Mouse (Mus musculus) CH12.LX (cell line): Measurements from ENCODE around the gene Ptprr.

Experiments used
- CHD1 ChIP-seq: IDR thresholded peaks from 2 replicates; pipeline ENCODE4 v1.6.1; 2012; ENCODE audit warnings: low read depth, low read length, improper control_type of control experiment, inconsistent platforms
- CTCF ChIP-seq, 2 experiments: IDR thresholded peaks in 1 of 2; conservative IDR thresholded peaks in 1 of 2; 2 replicates each; pipeline ENCODE4 v1.5.1; 2011 to 2012; ENCODE audit warnings: low read depth in 2 of 2, low read length in 2 of 2, improper control_type of control experiment in 1 of 2, inconsistent platforms in 1 of 2, mild to moderate bottlenecking in 1 of 2, moderate library complexity in 1 of 2
- POLR2A ChIP-seq: IDR thresholded peaks from 2 replicates; pipeline ENCODE4 v1.6.1; 2011; ENCODE audit warnings: low read depth, mild to moderate bottlenecking, improper control_type of control experiment, low read length
- ZC3H11A ChIP-seq: IDR thresholded peaks from 2 replicates; pipeline ENCODE4 v1.6.1; 2012; ENCODE audit warnings: low read depth, mild to moderate bottlenecking, inconsistent platforms, low read length, improper control_type of control experiment
- ZMIZ1 ChIP-seq: IDR thresholded peaks from 2 replicates; pipeline ENCODE4 v1.6.1; 2012; ENCODE audit warnings: low read depth, mild to moderate bottlenecking, inconsistent platforms, low read length, improper control_type of control experiment
- ZNF384 ChIP-seq: IDR thresholded peaks from 2 replicates; pipeline ENCODE4 v1.6.1; 2012; ENCODE audit warnings: low read depth, low read length, improper control_type of control experiment, inconsistent platforms

GRCm38 (mm10) chr10:116131223-116131622 is 113.2 kb downstream of the Ptprr start:
- TF ChIP-seq POLR2A (no peak), ZNF384 (no peak), ZMIZ1 (no peak), CHD1 (no peak), ZC3H11A (no peak), CTCF (conservative IDR thresholded peaks at IDR 0.05 in 1 of 2, IDR thresholded peaks at IDR 0.05 in 1 of 2; ENCODE audit: low read depth in 2 of 2, low read length in 2 of 2) (no peak)
